17 mouse cellular contexts compared by ENCODE assay signal in genomic region chr2:48373086-48373485, GRCm38 (mm10).
"Had no signal": no experiment of that assay in that cellular context is flagged by ENCODE, and none has a peak within 500 bp of the region (broad histone marks: within the 10 kb centered on the region; RNA-seq: fewer than 3 reads in every experiment).

No protein-coding gene starts in this region.

- H3K9me3 ChIP-seq: neural tube, embryonic 12.5 days; neural tube, embryonic 13.5 days; neural tube, embryonic 15.5 days; stomach, embryonic 15.5 days had no signal

- H3K4me1 ChIP-seq: neural tube, embryonic 12.5 days; neural tube, embryonic 13.5 days; neural tube, embryonic 15.5 days; stomach, embryonic 15.5 days had no signal

- H3K4me2 ChIP-seq: neural tube, embryonic 12.5 days; neural tube, embryonic 13.5 days; neural tube, embryonic 15.5 days; stomach, embryonic 15.5 days had no signal

- H3K27ac ChIP-seq: neural tube, embryonic 12.5 days; neural tube, embryonic 13.5 days; neural tube, embryonic 15.5 days; stomach, embryonic 15.5 days; stomach, postnatal 0 days had no signal

- H3K36me3 ChIP-seq: neural tube, embryonic 12.5 days; neural tube, embryonic 13.5 days; neural tube, embryonic 15.5 days; stomach, embryonic 15.5 days had no signal

- H3K27me3 ChIP-seq: neural tube, embryonic 12.5 days; neural tube, embryonic 13.5 days; neural tube, embryonic 15.5 days; stomach, embryonic 15.5 days had no signal

- DNase-seq: retina, postnatal 1 day; right cerebral cortex, adult 18-20 months; right cerebral cortex, postnatal 14 days; right cerebral cortex, postnatal 25 days; right cerebral cortex, postnatal 4 days; spleen, adult 18-20 months; thymus, adult 18-20 months; thymus, adult 2 months; thymus, postnatal 14 days; thymus, postnatal 25 days; thymus, postnatal 36 days; thymus, postnatal 4 days had no signal

- H3K4me3 ChIP-seq: neural tube, embryonic 12.5 days; neural tube, embryonic 13.5 days; neural tube, embryonic 15.5 days; stomach, embryonic 15.5 days had no signal

- H3K9ac ChIP-seq: neural tube, embryonic 12.5 days; neural tube, embryonic 13.5 days; neural tube, embryonic 15.5 days; stomach, embryonic 15.5 days had no signal
